Mouse (Mus musculus) frontal cortex, postnatal 10 days (tissue): ENCODE measurements at regions not wholly inside any gene's neighbourhood (a gene's known extent, or its start where the extent isn't known, plus 50 kb on each side); places are given as distances from the start of the nearest gene placed in this dataset.
A peak's percentile ranks its signal among the peaks of the same experiment; 100 is the strongest.

ENCODE experiments used
- DNase-seq, 2 experiments: peaks; one replicate each; pipeline ENCODE4 v3.0.0; 2022; ENCODE audit warnings: low spot score in 2 of 2, mixed read lengths in 1 of 2

DNA sequence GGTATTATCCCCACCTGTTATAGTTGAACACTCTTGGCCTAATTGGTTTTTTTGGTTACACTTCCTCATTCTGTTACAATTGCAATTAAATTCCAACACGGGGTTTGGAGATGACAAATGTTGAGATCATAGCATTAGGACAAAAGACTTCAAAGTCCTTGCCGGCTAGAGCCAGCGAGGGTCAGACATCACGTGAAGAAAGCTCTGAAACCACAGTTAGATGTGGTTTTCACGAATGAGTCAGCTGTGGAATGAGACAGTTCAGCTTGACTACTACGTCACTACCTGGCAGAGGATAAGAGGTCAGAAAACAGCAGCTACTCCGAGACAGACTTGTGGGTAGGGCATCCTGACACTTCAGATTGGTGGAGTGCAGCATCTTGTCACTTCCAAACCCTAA is 55.5 kb upstream of the Trio start:
- DNase-seq = no peak

DNA sequence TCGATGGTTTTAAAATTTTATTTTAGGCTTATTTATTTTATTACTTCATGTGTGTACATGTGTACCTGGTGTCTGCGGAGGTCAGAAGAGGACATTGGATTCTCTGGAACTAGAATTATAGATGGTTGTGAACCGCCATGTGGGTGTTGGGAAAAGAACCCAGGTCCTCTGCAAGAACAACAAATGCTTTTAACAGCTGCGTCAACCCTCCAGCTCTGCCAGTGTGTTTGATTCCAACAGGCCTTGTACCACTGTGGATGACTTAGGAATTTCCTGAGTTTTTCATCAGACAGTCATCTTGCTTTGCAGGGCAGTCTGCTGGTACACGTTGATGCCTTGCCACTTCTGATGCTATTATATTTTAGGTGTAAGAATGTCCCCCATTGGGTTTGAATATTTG is 56.8 kb upstream of the Trio start:
- no peak for DNase-seq

DNA sequence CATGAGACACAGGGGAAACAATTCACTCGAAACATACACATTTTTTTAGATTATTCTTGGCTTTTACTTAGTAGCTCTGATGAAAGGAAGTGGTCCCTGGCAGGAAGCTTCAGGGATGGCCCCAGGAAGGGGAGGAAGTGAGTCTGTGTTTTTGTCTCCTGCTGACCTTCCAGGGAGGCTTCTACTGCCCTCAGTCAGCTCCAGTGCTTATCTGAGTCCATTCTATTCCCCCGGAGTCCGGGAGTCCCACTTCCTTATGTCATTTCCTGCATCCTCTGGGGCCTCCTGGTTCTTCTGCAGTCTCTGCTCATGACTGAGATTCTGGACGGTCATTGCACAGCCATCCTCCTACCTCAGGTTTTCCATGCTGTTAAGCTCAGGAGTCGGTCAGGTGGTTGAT is 80.3 kb upstream of the Trio start:
- no peak for DNase-seq

DNA sequence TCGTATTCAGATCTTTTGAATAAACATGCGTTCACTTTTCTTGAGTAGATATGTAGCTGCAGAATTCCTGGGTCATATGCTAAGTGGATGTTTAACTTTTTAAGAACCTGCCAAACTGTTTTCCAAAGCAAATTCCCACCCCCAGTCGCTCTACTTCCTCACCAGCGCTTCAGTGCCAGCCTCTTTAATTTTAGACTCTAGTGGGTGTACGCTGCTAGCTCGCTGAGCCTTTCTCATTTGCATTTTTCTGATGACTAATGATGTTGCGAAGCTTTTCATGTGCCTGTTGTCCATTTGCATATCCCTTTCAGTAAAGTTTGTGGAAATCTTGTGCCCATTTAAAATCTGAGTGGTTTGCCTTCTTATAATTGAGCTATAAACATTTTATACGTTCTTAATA is 84.3 kb upstream of the Trio start:
- DNase-seq = peak; percentile 39 to 49

DNA sequence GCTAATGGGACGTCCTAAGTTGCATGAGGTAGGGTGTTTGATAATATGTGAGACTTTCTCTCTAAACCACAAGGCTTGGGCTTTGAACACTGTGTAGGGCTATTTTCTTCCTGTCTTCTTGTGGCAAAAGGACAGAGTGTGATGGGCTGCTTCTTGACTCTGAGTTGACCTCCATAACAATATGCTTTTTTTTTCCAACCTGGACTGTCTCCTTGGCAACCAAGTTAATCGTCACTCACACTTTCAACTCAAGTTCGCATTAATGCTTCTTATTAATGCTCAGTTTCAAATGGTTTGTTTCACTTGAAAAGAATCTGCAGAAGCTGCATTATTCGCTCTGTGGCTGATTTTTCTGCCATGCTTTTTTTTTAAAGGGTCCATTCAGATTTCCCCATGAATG is 87.8 kb upstream of the Trio start:
- DNase-seq = no peak

DNA sequence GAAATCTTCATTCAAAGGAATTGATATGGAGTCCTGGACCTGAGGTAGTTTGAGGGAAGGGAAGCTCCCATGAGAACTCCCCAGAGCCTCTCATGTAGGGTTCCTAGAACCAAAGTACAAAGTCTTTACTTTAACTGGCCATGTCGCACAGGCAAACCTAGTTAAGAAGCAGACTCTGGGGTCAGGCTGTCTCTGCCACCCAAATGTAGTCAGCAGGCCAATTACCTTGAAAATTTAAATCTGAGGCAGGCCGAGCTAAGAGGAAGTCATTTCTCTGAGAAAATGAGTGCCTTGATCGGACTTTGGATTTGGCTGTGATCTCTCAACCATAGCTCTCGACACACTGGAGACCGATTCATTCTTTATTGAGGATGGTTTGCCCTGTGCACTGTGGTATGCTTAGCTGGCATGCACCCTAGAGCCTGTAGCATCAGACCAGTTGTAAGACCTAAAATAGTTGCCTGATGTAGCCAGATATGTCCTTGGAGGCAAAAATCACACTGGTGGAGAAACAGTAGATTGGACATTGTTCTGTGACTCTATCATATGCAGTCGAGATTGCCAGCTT is 88.6 kb upstream of the Trio start:
- DNase-seq = no peak

DNA sequence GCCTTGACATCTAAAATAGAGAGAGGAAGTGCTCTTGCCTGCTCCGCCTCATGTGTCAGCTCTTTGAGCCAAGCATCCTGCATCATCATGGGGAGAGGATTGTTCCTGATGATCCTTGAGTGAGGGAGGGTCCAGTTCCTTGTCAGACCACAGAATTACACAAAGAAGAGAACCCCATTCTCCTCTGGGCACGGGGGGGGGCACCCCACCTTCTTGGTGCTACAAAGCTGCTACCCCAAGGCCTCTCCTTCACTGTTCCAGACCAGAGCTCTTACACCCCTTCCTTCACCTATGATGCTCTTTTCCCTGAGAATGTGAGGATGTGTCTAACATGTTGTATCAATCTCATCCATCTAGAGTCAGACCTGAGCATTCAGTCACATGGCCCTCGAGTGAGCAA is 76.7 kb upstream of the Dnah5 start:
- no peak for DNase-seq

DNA sequence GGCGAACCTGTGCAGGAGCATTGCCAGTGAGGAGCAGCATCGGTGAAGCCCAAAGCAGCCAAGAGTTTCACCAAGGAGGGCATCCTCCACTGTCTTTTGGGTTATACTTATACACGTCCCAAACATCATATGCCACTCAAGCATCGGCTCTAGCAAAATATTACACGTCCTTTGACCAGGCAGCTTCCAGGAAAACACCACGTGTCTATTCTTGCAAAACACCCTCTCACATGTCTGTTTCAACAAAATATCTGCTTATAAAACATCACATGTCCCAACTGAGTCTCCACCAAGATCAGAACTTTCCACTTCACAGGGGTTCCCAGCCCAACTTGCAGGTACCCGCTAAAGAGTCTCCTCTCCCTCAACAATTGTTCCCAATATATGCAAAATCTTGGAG is 74.0 kb upstream of the Dnah5 start:
- DNase-seq = no peak

DNA sequence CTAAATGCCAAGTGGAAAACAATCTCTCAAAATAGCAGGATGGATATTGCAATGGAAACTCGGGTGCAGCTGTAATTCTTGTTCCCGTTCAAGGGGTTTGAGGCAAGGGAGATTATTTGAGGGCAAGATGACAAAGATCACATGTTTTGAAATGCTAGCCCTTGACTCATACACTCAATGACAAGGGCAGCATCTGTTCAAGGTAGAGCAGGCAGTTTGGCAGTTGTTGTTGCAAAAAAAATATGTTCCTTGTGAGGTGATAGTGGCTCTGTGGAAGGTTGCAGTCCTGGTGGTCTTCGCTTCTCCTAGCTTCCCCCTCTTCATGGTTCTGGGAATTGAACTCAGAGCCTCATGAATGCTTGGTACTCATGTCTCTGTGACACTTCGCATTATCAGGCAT is 72.0 kb upstream of the Dnah5 start:
- DNase-seq = no peak

DNA sequence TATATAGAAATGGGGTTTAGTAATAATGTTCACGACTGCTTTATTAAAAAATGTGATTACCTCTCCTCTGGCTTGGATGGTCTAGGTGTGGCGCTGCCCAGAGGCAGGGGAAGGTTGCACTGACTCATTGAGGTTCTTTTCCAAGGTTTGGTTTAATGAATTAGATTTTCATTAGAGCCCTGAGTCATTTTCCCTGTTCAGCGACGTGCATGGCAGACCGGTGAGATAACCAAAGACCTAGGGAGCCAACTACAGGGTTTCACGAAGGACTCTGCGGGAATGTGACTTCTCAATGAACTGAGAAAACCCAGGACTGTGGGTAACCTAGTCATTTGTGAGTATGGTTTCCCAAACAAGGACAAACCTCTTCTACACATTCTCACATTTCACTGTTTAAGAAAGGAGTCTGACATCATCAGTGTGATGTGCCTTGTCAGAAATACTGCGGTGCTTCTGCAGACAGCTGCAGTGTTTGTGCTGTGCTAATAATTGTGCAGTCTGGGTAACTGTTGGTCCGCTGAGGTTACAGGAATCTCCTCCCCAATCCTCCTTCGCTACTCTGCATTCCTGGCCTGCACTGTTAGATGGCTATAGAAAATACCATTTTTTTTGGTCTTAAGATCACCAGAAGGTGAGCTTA is 70.3 kb upstream of the Dnah5 start:
- DNase-seq = no peak

DNA sequence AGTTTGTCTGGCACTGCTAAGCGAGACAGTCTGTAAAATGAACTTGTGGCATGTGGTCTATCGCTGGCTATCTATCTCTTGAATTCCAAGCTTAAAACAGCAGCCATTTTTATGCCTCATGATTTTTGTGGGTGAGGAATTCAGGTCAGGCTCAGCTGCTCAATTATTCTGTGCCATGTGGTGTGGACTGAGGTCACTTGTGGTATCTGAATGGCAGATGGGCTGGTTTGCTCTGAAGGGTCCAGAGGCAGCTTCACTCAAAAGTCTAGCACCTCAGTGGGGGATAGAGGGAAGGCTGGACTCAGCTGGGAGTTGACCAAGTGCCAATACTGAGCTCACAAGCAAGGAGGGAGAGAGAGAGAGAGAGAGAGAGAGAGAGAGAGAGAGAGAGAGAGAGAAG is 69.3 kb upstream of the Dnah5 start:
- DNase-seq = no peak

DNA sequence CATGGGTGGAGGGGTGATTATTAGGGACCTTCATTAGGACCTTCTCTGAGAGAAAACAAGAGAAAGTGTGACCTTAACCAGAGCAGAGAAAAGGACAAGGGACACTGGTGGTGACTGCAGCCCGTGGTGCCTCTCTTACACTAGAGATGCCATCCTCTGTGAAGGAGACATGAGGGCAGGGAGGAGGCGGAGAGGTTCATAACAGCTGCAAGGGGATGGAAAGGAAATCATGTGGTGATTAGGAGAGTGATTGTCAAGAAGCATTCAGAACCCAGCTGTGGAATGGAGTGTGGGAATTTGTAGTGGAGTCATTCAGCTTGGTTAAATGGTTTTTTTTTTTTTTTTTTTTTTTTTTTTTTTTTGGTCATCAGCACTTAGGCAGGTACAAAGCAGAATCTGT is 64.7 kb upstream of the Dnah5 start:
- no peak for DNase-seq

DNA sequence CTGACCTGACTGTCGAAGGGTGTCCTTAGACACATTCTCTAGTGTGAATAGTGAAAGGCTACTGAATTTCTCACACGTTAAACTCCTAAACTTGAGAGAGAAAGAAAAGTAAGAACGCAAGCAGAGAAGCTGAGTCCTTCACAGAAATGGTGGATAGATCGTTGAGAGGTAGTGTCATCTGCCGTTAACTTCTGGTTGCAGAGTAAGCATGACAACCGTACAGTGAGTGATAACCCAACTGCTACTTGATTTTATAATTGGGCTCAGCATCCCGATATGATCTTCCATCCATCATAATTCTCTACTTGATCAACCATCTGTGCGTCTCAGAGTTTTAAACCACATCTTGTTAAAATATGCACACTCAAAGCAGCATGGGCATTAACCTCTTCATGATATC is 63.3 kb upstream of the Dnah5 start:
- no peak for DNase-seq

DNA sequence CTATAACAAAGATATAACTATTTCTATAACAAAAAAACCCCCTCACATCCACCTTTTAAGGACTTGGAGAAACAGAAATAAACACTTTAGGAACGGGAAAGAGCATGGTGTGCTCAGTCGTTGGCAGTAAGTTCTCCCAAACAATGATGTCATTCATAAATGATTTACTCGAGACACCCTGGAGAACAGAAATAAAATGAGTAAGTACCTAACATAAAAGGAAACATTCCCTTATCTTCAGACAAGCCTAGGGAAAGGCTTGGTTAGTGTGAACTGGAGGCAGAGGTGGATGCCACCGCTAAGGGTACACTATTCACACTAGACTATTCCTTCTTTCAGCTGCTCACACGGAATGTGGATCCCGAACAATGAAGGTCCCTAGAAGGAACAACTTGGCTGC is 62.2 kb upstream of the Dnah5 start:
- DNase-seq = no peak

DNA sequence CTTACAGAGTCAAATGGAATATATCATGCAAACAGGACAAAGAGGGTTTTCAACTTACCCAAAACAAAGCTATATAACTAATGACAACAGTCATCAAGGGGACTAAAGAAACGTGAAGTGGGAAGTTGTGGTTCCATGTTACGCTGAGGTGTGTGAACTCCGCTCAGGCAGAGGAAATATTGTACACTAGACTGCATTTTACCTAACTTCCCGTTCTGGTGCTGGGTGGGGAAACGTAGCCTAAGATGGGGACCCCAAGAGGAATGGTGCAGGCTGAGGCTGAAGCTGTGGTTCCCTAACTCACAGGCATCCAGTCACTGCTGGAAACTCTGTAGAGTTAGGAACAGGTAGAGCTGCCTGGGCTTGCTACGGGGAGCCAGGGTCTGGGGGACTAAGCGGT is 59.3 kb upstream of the Dnah5 start:
- no peak for DNase-seq

DNA sequence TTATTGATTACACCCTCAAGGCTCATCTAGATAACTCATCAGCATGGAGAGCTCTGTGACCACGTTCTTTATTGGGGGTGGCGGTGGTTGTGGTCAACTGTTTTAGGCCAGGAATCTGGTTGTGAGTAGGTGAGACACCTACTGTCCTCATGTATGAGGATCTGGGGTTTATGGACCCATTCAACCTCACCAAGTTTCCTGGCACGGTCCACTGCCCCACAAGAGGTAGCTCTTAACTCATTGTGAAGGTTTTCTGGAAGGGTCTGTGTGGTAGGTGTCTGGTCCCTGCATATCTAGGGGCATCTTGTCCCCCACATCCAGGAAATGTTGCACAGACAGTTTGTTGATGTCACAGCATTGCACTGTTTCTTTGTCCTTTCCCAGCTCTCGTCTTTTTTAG is 58.7 kb upstream of the Dnah5 start:
- DNase-seq = no peak

DNA sequence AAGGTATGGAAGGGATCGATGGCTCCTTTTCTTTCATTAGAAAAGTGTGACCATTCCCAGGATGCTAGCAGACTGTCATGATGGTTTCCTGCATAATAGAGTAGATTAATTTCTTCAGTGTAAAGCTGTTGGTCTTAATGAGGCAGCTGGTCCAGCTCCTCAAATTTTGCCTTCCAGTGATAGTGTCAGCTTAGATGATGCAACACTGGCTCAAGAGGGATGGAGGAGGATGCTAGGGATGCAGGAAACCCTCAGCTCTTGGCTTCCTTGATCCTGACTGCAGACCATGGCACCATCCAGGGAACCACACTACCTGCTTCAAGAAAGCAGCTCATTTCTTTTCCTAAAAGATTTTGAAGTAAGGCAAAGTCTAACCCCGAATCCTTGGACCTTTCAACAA is 51.9 kb upstream of the Dnah5 start:
- no peak for DNase-seq
